Mouse (Mus musculus): ENCODE measurements around the gene Cd302.

The Cd302 gene

GRCm38 (mm10) chr2:60253506-60253905, 30.8 kb downstream of the Cd302 start:
- no peak for DNase-seq (ENCODE audit: low read depth, low spot score)

DNA sequence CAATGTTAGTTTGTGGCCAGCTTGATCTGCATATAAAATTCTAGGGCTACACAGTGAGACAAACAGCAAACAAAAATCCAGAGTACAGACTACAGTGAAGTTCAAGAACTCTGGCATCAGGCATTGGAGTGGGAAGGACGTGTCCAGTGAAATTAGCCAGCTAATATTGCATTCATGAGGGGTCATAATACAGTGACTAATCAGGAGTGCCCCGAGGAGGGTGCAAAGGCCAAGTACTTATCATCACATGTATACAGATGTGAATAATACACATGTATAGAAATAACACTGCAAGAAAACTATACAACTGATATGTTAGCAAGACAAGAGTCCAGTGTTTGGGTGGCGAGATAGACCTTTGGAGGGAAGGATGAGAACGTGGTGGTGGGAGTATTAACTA, 31.5 kb downstream of the Cd302 start:
- no peak for DNase-seq (ENCODE audit: low read depth, low spot score)

- no peak for DNase-seq (ENCODE audit: low read depth, low spot score)
These were observed 49.8 kb downstream of the Cd302 start for GRCm38 (mm10) chr2:60234506-60234905.

GRCm38 (mm10) chr2:60233147-60233546, 51.1 kb downstream of the Cd302 start:
- peak; percentile 71 for DNase-seq (ENCODE audit: low read depth, low spot score)

DNA sequence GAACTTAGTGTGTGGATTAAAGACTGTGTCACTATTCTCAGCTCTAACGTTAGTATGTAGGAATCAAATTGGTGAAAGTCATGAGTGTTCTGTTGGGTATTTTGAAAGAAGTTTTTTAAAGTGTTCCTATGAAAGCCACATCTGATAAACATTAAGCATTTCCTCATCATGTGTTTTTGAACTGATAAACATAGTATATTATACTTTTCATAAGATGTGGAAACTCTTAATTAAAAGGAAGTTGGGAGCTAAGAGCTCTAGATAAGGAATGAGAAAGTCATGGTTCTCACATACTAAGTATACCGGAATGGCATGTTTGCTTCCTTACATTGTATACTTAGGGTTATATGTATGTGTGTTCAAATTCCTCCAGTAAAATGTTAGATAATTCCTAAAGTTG, 53.9 kb downstream of the Cd302 start:
- DNase-seq (ENCODE audit: low read depth, low spot score) = no peak

GRCm38 (mm10) chr2:60228470-60228869, 55.8 kb downstream of the Cd302 start:
- DNase-seq (ENCODE audit: low read depth, low spot score) = no peak

- DNase-seq (ENCODE audit: low read depth, low spot score) = no peak
These were observed 60.8 kb downstream of the Cd302 start for GRCm38 (mm10) chr2:60223489-60223888.

- DNase-seq (ENCODE audit: low read depth, low spot score) = no peak
These were observed 62.3 kb downstream of the Cd302 start for GRCm38 (mm10) chr2:60221954-60222353.

GRCm38 (mm10) chr2:60221236-60221635, 63.1 kb downstream of the Cd302 start:
- DNase-seq (ENCODE audit: low read depth, low spot score) = no peak

DNA sequence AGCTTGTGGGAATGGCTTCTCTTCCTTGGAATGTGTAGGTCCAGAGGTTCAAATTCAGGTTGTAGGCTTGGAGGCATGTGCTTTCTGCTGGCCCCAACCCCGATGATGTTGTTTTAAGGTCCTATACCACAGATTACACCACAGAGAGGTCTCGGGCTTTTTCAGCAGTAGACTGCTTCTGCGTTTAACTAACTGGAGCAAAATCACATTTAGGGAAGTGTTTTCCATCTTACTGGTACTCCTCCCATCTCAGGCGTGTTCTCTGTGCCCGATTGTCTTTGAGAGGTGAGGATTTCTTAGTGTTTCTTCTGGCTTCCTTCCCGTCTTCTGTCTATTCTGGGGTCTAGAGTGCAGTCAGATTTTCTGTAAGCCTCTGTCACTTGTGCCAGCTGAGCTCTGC, 66.7 kb downstream of the Cd302 start:
- DNase-seq (ENCODE audit: low read depth, low spot score) = no peak

DNA sequence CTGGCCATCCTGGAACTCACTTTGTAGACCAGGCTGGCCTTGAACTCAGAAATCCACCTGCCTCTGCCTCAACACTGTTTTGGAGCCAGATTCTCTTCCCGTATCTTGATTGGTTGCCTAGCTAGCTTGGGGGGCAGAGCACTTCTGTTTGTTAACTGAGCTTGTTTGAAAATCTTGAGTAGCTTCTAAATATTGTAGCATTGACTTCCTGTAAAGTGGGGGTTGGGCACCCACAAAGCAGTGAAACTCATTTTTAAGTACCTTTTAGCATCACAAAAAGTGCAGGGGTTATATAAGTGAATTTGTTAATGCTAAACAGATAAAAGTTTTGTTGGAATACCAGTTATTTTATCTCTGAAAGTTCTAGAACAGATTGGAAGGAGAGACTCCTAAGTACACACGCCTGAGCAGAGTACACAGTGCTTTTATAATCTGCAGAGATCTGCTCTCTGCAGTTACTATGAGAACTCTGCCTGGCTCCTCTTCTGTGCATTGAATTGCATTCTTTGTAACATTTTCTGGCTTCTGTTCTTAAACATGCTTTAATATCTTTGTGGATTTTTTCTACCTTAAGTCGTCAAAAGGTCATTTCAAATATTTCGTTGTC, 67.6 kb downstream of the Cd302 start:
- no peak for DNase-seq (ENCODE audit: low read depth, low spot score)

GRCm38 (mm10) chr2:60214683-60215082, 69.6 kb downstream of the Cd302 start:
- no peak for DNase-seq (ENCODE audit: low read depth, low spot score)

DNA sequence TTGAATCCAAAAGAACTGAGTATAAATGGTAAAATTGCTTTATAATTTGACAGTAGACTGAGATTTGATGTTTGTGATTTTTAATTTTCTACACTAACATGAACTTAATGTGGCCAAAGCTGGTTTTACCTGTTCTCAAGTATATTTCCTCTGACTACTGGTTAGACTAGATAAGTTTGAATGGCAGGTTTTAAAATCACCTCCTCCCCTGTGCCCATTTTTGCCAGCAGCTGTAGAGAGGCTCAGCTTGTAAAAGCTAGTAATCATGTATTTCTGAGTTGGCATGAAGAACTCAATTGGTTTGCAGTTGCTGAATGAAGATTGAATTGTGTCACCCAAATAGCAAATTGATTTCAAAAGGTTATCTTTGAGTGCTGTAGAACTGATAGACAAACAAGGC, 71.8 kb downstream of the Cd302 start:
- no peak for DNase-seq (ENCODE audit: low read depth, low spot score)

DNA sequence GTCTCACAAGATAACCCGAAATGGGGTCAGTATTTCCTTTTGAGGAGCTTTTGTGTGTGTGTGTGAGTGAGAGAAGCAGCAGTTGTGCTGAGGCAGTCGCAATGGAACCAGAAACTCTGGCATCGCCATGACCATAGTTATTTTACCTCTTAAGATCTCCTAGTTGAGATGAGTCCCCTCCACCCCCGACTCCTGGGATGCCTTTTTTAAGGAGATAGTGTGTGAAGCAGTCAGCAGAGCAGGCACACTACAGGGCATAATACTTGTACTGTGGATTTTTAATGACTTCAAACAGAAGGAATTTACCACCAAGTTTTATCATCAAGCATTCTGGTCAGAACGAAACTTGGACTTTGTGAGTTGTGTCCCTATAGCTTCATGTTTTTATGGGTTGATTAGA, 73.5 kb downstream of the Cd302 start:
- DNase-seq (ENCODE audit: low read depth, low spot score) = no peak

DNA sequence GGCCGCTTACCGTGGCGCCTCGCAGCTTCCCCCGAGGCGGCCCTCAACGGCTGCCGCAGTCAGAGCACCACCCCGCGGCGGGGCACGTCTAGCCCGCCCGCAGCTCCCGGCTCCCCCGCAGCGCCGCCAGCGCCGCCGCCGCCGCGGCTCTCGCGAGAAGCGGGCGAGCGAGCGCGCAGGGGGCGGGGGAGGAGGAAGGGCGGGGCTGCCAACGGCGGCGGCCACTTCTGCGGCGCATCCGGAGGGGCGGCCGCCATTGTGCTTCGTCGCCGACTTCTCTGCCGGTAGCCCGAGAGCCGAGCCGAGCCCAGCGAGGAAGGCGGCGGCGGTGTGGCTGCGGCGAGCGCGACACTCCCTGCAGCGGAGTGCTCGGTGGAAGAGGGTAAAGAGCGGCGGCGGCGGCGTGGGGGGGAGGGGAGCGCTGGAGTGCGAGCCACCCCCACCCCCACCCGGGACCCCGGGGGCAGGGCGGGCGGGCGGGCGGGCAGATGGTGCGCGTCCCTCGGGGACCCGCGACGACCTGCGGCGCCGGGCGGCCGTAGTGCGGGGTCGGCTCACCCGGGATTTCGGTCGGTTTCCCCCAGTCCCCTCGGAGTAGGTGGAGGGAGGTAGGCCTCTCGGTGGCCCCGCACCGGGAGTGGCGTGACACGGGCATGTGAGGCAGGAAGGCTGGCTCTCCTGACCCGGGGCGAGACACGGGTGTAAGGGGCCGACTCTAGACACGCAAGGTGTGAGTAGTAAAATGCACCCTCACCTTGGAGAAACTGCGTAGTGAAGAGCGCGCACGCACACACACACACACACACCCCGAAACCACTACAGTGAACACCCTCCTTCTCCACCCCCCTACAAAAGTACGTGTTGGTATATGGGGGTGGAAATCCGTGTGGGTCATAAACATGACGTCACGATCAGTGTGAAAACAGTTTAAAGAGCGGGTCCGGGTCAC, 74.3 kb downstream of the Cd302 start, which contains the start of the genes Baz2b and March7:
Gene Baz2b (minus strand): TSS at position 137 of the 949 bp plus-strand sequence.
Gene March7 (plus strand): TSS at position 185 of the 949 bp plus-strand sequence.
- peak; percentile 81 for DNase-seq (ENCODE audit: low read depth, low spot score)

GRCm38 (mm10) chr2:60209122-60209611, 75.1 kb downstream of the Cd302 start:
- peak; percentile 70 for DNase-seq (ENCODE audit: low read depth, low spot score)

GRCm38 (mm10) chr2:60205795-60206194, 78.5 kb downstream of the Cd302 start:
- DNase-seq (ENCODE audit: low read depth, low spot score) = no peak

GRCm38 (mm10) chr2:60204162-60204561, 80.1 kb downstream of the Cd302 start:
- DNase-seq (ENCODE audit: low read depth, low spot score) = no peak

DNA sequence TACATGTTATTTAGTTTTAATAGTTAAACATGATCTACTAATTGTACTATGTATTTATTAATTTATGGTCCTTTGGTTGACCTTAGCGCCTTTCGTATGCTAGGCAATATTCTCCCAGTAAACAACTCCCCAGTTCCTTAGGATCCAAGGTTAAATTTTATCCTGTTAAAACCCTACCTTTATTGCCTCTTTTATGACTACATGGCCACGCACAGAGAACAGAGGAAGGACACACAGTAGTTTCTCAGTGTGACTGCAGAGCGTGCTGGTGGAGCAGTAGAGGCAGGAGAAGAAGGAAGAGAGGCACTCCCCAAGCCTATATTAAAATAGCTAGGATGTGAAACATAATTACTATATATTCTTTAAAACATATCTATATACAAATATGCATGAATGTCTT, 80.6 kb downstream of the Cd302 start:
- no peak for DNase-seq (ENCODE audit: low read depth, low spot score)

DNA sequence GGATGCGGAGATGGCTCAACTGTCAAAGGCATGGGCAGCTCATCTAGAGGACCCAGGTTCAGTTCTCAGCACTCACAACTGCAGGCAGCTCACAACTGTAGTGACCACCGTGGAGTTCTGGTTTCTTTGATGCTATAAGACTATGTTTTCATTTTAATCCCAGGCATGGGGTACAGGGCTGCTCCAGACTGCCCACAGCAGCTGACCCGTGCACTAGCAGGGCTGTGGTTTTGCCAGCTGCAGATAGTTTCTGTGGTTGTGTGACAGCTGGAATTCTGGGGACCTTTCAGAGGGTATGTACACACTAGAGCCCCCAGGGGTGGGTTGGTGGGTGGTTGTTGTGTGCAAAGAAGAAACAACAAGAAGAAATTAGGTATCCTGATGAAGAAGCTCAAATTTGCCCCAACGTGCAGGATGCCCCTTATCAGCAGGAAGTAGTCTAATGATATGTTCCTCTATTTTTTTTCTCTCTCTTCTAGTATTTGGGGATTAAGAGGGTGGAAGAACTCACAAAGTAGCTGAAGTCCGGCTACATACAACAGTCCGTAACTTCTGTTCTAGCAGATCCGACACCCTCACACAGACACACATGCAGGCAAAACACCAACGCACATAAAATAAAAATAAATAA, 81.3 kb downstream of the Cd302 start:
- no peak for DNase-seq (ENCODE audit: low read depth, low spot score)
